Mouse (Mus musculus) spleen, adult 2 months (tissue): ENCODE measurements around the gene Elfn1. TPM values are rescaled to one million over a fixed set of nuclear protein-coding genes. Genes with fewer than 3 reads are reported as not detected.

Experiments
- DNase-seq, 2 experiments: peaks; one replicate each; pipeline versions ENCODE4 v3.0.0 to v3.0.0-alpha.2; 2012 to 2021; ENCODE audit warnings: low spot score in 2 of 2, low read depth in 1 of 2
- H3K27ac ChIP-seq: fragments of 200-500 bp; 2 replicates; pipeline ENCODE4 v1.5.1; 2012; ENCODE audit warnings: low read length, inconsistent platforms; ENCODE audit not compliant: insufficient read depth
- H3K27me3 ChIP-seq: fragments of 200-500 bp; 2 replicates; pipeline ENCODE4 v1.6.1; 2012; ENCODE audit warnings: mild to moderate bottlenecking, moderate library complexity, low read length, inconsistent platforms; ENCODE audit not compliant: control insufficient read depth, insufficient read depth
- H3K36me3 ChIP-seq: fragments of 200-500 bp; 2 replicates; pipeline ENCODE4 v1.6.1; 2012; ENCODE audit warnings: mild to moderate bottlenecking, low read length, inconsistent platforms; ENCODE audit not compliant: control insufficient read depth, insufficient read depth
- H3K4me1 ChIP-seq: fragments of 200-500 bp; 2 replicates; pipeline ENCODE4 v1.6.1; 2011; ENCODE audit warnings: inconsistent platforms; ENCODE audit not compliant: control insufficient read depth, insufficient read depth, insufficient read length
- H3K4me3 ChIP-seq: fragments of 200-500 bp; 2 replicates; pipeline ENCODE4 v1.5.1; 2011; ENCODE audit warnings: mild to moderate bottlenecking, inconsistent platforms; ENCODE audit not compliant: insufficient read depth, insufficient read length; ENCODE audit errors: extremely low read depth
- CTCF ChIP-seq: fragments of 200-500 bp; IDR thresholded peaks from 2 replicates; pipeline ENCODE4 v1.5.1; 2011; ENCODE audit warnings: mild to moderate bottlenecking, inconsistent platforms; ENCODE audit not compliant: insufficient read depth, insufficient read length, insufficient replicate concordance; ENCODE audit errors: extremely low read depth
- POLR2A ChIP-seq: fragments of 200-500 bp; IDR thresholded peaks from 2 replicates; pipeline ENCODE4 v1.6.1; 2011; ENCODE audit warnings: low read depth, low read length, inconsistent platforms
- WGBS: fragments of 180-500 bp; shearing (Covaris S2); methylation state at CpG from one replicate; pipeline ENCODE4 v1.1.7; 2018; 5-methylcytosine and 5-hydroxymethylcytosine counted together
- polyA plus RNA-seq: library from polyadenylated mRNA; depleted of rRNA; stranded (reverse); fragments of >200 nt; gene quantifications from 2 replicates; pipeline ENCODE4 v1.2.3, GENCODE M21; 2012; rRNA removed

Gene Elfn1
- 0.20 and 0.40 TPM in 2 replicates for polyA plus RNA-seq

DNA sequence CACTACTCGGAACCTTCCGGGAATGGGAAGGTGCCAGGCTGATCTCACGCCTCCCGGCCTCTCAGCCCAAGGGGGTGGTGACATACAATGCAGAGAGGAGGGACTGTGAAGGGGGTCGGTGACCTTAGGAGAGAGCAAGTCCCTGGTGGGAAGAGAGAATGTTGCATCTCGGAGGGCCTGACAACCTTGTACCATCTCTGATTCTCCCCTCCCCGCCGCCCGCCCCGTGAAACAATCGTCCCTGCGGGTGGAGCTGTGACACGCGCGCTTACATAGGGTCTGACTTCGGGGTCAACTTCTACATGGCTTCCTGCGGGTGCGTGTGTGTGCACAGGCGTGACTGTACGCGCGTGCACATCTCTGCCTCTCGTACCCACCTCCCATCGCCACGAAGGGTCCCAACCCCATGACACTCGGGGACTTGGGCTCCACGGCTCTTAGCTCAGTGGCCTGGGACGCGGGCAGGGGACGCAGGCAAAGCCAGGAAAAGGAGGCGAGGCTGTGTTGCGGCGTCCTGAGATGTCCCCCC is at the start of gene Elfn1:
Gene Elfn1 (plus strand): TSS at position 230 of the 529 bp plus-strand sequence.
- Histone ChIP-seq H3K4me1 (peaks cover 22% of the 10 kb centered on the region), H3K4me3 (peak within 1 kb of the TSS; percentile 48), H3K27ac (no peak within 1 kb of the TSS), H3K27me3 (peaks cover 45% of the 10 kb centered on the region), H3K36me3 (no peaks in the 10 kb centered on the region)
- DNase-seq, result no peak
- WGBS, result 2% methylated on average over 33 of the region's 33 CpGs
- TF ChIP-seq POLR2A (no peak), CTCF (no peak)

DNA sequence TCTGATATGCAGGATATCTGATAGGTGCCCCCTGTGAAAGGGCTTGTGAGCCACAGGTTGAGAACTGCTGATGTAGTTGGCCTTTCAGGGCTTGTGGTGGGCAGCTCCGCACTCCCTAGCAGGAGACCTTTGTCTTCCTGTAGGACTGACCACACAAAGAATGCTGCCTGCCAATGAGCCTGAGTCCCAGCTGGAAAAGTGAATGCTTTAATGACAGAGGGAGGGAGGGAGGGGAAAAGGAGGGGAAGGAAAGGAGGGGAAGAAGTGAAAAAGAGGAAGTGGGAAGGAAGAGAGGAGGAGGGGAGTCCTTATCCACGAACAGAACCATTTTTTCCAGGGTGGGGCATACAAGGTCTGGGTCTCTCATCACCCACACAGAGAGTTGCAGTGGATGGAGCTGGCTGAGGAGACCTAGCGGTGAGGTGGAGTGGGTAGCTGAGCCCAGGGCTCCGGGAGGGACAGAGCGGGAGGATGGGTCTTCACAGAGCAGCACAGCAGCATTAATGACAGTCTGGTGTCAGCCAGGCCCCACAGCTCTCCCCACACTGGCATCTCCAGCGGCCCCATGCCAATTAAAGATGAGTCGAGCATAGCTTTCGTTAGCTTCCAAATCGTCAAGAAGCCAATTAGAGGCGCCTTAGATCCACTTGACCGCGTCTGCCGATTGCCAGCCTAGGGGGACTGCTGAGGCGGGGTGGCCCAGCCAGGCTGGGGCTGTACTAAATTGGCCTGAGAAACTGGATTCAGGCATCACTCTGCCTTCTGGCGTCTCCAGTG is 47.2 kb upstream of the Elfn1 start:
- H3K36me3 ChIP-seq, result no peaks in the 10 kb centered on the region
- no peak overlapping the region for H3K4me3 ChIP-seq
- WGBS, result 63% methylated on average over 15 of the region's 15 CpGs
- no peak for DNase-seq
- no peaks in the 10 kb centered on the region for H3K4me1 ChIP-seq
- no peaks in the 10 kb centered on the region; the same call in 1 of the 2 replicates for H3K27me3 ChIP-seq
- H3K27ac ChIP-seq, result no peak overlapping the region
- no peak for TF ChIP-seq CTCF
- no peak for TF ChIP-seq POLR2A

DNA sequence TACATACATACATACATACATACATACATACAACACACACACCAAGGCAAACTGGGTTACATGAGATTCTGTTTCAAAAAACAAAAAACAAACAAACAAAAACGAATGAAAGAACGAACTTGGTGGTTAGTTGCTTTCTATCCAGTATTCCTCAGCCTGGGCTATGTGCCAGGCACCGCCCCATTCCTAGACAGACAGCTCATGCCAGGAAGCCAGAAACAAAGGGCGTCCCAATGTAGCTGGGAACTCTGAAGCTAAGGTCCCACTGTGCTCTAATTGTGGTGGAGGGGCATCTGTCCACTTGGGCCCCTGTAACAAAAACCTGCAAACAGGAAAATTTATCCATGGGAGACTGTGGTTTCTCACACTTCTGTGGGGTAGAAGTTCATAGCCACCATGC is 45.0 kb upstream of the Elfn1 start:
- Histone ChIP-seq H3K4me1 (no peaks in the 10 kb centered on the region), H3K36me3 (no peaks in the 10 kb centered on the region), H3K27me3 (no peaks in the 10 kb centered on the region; the same call in 1 of the 2 replicates), H3K27ac (no peak overlapping the region), H3K4me3 (no peak overlapping the region)
- no peak for TF ChIP-seq CTCF
- TF ChIP-seq POLR2A, result no peak
- no peak for DNase-seq
- 48% methylated on average over 4 of the region's 4 CpGs for WGBS

DNA sequence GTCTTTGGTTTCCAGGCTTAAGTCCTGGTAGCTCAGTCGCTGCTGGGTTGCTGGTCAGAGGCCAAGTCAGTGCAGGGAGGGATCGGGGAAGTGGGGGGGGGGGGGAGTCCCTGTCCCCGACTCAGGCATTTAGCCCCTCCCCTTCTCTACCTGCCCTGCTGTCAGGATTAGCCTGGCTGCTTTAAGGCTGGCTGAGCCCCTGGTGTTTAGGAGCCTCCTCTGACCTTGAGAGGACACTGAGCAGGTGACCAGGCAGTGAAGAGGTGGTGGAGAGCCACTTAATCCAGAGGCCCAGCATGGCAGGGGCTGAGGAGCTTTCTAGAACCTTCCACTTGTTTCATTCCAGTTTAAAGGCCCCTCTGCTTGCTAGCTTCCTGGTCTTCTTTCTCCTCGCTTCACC is 36.9 kb upstream of the Elfn1 start:
- H3K36me3 ChIP-seq, result no peaks in the 10 kb centered on the region
- H3K27me3 ChIP-seq, result no peaks in the 10 kb centered on the region
- DNase-seq, result no peak
- TF ChIP-seq CTCF (no peak), POLR2A (no peak)
- no peak overlapping the region for H3K27ac ChIP-seq
- 20% methylated on average over 4 of the region's 4 CpGs for WGBS
- H3K4me1 ChIP-seq, result no peaks in the 10 kb centered on the region
- no peak overlapping the region for H3K4me3 ChIP-seq

DNA sequence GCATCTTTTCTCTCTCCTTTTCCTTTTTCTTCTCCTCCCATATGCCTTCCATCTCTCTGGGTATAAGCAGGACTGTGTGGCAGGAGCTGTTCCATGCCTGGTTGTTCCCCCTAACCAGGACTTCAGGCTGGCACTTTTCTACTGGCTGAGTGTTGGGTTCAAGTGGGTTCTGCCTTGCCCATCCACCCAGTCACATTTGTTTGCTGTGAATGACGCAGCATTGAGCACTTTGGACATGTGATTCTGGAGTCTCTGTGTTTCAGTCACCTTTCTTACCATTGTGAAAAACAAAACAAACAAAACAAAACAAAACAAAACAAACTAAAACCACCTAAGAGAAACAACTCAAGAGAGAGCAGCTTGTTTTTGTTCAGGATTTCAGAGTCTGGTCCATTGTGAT is 36.2 kb upstream of the Elfn1 start:
- DNase-seq, result no peak
- H3K27ac ChIP-seq, result no peak overlapping the region
- WGBS, result 79% methylated on average over 1 of the region's 1 CpGs
- no peak overlapping the region for H3K4me3 ChIP-seq
- TF ChIP-seq POLR2A, result no peak
- TF ChIP-seq CTCF, result no peak
- H3K27me3 ChIP-seq, result no peaks in the 10 kb centered on the region
- H3K36me3 ChIP-seq, result no peaks in the 10 kb centered on the region
- H3K4me1 ChIP-seq, result no peaks in the 10 kb centered on the region

DNA sequence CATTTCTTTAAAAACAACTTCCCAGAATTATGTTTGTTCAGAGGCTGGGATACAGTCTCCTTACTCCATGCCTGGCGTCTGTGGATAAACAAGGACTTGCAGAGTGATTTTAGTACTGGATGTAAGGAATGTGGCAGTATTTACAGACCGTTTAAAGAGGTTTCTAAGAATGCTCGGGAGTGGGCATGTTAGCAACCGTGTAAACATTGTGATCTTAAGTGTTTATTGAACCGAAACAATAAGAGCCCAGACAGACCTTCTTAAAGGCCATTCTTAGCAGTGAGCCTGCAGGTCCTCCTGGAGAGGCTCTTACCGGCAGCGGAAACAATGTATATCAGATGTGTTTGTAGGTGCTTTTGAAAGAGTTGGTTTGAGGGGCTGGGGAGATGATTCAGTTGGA is 30.2 kb upstream of the Elfn1 start:
- 83% methylated on average over 7 of the region's 7 CpGs for WGBS
- Histone ChIP-seq H3K4me1 (no peaks in the 10 kb centered on the region), H3K36me3 (no peaks in the 10 kb centered on the region), H3K27me3 (no peaks in the 10 kb centered on the region), H3K4me3 (no peak overlapping the region), H3K27ac (no peak overlapping the region)
- no peak for TF ChIP-seq POLR2A
- TF ChIP-seq CTCF, result no peak
- DNase-seq, result no peak

DNA sequence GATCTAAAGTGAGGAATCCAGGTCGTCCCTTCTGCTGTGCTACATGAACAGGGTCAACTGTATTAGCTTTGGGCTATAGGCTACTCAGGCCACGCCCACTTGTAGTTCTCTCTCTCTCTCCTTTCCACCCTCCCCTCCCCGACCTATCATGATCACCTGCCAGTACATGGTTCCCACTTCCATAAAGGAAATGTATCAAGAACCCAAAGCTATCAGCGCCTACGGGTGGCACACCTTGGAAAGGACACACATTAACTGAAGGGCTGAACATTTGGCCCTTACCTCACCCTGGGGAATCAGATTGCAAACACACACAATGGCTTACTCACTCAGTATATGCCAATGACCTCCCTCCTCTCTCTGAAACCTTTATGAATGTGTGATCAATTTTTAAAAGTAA is 28.0 kb upstream of the Elfn1 start:
- TF ChIP-seq CTCF (no peak), POLR2A (no peak)
- Histone ChIP-seq H3K4me1 (no peaks in the 10 kb centered on the region), H3K27me3 (no peaks in the 10 kb centered on the region), H3K4me3 (no peak overlapping the region), H3K27ac (no peak overlapping the region), H3K36me3 (no peaks in the 10 kb centered on the region)
- no peak for DNase-seq
- 77% methylated on average over 5 of the region's 5 CpGs for WGBS
